Mouse (Mus musculus) kidney, embryonic 16.5 days (tissue): ENCODE measurements around the gene Gsta3. TPM values are rescaled to one million over a fixed set of nuclear protein-coding genes. Genes with fewer than 3 reads are reported as not detected.

ENCODE experiments used
- polyA plus RNA-seq: library from polyadenylated mRNA; unstranded; fragments of >200 nt; fragmentation: Nextera tagmentation; extraction: Ambion mirVana; gene quantifications from 2 replicates; pipeline ENCODE4 v1.2.1, GENCODE M21; 2015

Gene Gsta3
- polyA plus RNA-seq, 1 experiment from 2014 or later = 14.4 TPM

Other genes starting within 250 kb of the Gsta3 start
- 8.6 and 10.2 TPM in 2 replicates for gene Tram2, start 161.4 kb upstream of the Gsta3 start, polyA plus RNA-seq
- gene Tmem14a, start 22.0 kb upstream of the Gsta3 start, polyA plus RNA-seq = 10.7 and 11.8 TPM in 2 replicates
- not detected in 2 replicates for gene Khdc1a, start 109.1 kb downstream of the Gsta3 start, polyA plus RNA-seq
- gene Khdc1c, start 127.7 kb downstream of the Gsta3 start, polyA plus RNA-seq = not detected in 2 replicates
- 0.08 TPM in 1 of 2 replicates, not detected in the other for gene Khdc1b, start 143.0 kb downstream of the Gsta3 start, polyA plus RNA-seq